Mouse (Mus musculus): Measurements from ENCODE around the gene Fbxl17. TPM values are rescaled to one million over a fixed set of nuclear protein-coding genes. Genes with fewer than 3 reads are reported as not detected.

Fbxl17 gene
- total RNA-seq (2021), result 10 to 100 TPM; 26.4 to 28.6 TPM
- polyA plus RNA-seq (2012; rRNA removed), result 19.2 and 23.7 TPM in 2 replicates
- long read RNA-seq, full-length matches to known transcripts, result 53 of 57 reads
- long read RNA-seq, partial matches to known transcripts, result 1 of 57 reads
- long read RNA-seq, other reads (novel, unspliced or antisense), result 3 of 57 reads

GRCm38 (mm10) chr17:63499636-63500155, at the start of gene Fbxl17:
Fbxl17 (minus strand) TSS chr17:63500017.
- DNase-seq, result peak; percentile 85

- DNase-seq, result no peak
Measured at GRCm38 (mm10) chr17:63547465-63547864, 47.6 kb upstream of the Fbxl17 start.

GRCm38 (mm10) chr17:63534576-63535265, 34.9 kb upstream of the Fbxl17 start:
- DNase-seq, result no peak

DNA sequence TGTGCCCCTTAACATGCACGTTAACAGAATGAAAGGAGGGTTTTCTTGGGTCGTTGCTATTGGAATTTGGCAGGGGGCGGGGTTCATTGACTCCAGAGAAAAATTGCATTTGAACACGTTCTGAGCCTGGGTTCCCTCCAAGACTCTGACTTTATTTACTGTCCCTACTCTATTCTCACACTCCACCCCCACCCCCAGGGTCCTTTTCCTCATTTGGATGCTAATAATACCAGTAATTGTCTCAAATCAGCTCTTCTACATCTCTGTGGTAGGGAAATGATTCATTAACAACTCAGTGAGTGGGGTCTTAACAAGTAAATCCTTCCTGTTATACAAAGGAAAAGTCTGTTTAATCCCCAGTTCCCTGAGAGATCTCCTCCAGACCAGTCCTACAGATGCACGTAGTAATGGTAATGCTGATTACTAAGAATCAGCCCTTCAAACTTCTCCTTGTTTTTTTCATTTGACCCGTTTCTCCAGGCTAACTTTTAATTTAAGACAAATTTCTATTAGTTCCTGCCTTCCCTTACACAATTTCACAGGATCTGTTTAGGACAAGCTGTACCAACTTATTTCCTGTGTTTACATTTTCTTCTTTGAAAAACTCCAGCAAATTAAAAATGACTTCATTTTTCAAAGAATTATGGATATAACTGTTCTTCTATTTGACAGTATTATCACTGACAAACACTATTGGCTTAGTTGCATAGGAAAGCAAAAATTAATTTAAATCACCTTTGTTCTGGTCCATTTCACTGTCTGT, 33.4 kb upstream of the Fbxl17 start:
- no peak for DNase-seq

GRCm38 (mm10) chr17:63529476-63529875, 29.7 kb upstream of the Fbxl17 start:
- no peak for DNase-seq

- DNase-seq, result no peak
Measured at GRCm38 (mm10) chr17:63520691-63521090, 20.9 kb upstream of the Fbxl17 start.

DNA sequence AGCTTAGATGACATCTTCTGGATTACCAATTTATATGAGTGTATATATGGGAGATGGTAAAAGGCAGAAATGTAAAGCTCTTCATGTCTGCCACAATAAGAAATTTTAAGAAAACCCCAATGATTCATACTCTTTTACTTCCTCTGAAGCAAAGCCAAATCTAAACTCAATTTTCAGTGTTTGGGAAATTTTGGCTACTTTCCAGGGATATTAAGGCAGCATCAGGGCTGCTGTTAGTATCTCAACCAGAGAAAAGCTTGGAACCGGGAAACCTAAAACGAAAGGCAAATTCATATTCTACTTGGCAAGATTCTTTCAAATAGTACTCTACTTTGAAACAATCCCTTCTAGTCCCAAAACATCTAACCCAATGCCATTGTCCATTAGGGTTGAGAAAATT, 10.6 kb upstream of the Fbxl17 start:
- no peak for DNase-seq

DNA sequence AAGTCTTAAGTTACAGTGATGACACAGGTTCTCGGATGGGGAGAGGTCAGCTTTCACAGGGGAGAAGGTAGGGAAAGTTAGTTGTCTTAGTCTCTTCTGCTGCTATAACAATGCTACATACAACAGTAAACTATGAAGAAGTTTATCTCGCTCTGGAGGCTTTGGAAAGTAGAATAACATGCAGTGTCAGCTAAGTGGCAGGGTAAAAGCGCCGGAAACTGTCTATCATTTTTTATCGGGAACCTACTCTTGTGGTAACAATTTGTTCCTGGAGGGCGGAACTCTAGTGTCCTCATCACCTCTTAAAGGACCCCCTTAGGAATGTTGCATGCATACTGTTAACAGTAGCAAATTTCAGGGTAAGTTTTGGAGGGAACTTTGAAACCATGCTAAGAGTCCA, 1.3 kb upstream of the Fbxl17 start:
- no peak for DNase-seq

DNA sequence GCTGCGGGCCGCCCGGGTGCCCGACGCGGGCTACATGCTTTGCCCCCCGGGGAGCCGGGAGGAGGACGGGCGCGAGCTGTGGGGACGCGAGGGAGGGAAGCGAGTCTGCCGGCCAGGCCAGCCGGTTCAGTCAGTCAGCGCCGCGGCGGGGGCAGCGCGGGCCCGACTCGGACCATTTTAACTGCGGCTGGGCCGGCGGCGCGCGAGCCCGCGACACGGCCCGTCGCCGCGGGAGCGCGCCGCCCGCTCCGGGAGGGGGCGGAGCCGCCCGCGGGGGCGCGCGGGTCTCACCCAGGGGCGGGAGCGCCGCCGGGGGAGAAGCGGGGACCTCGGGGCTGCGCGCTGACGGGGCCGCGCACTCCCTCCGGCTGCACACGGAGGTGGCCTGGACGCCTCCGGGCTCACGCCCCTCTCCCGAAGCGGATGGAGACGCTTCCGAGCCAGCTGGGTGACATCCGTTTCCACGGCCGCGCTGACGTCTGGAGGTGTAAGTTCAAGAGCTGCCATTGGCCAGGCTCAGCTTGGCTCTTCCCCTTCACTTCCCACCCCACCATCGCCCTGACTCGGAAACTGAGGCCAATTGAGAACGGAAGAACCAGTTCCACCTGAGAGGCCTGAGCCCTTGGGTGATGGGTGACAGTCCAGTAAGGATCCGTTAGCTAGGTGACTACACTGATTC, 478 bp upstream of the Fbxl17 start:
- peak; percentile 91 for DNase-seq

DNA sequence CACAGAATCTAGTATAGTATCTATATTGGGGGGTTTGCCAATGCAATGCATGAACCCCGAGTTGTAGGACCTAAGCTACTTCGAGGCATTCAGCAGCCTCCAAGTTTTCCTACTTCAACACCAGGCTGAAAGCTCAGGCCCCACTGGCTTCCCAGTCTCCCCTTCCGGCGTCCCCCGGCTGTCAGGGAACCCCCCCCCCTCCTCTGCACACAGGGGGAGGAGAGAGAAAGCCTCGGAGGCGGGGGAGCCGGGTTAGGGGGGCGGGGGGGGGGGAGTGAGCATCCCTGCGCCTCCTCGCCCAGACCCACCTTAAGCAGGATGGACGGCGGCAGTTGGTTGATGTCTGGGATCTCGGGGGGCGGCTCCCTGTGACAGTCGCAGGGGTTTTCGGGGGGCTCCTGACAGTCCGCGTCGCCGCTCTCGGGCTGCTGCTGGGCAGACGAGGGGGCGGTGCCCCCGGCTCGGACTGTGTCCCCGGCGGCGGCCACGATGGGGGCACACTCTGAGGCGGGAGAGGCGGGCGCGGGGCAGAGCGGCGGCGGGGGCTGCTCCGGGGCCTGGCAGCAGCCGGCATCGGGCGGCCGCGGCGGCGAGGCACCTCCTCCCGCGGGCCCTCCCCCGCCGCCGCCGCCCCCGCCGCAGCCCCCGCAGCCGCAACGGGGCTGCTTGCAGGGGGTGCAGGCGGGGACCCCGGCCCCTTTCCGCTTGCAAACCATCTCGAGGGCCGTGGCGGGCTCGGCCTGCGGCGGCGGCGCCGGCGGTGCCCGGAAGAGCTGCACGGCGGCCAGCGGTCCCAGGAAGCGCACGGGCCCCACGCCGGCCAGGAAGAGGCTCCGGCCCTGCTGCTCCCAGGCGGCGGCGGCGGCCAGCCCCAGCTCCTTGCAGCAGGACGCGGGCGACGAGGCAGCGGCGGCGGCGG, 841 bp downstream of the Fbxl17 start:
- DNase-seq, result peak; percentile 70

DNA sequence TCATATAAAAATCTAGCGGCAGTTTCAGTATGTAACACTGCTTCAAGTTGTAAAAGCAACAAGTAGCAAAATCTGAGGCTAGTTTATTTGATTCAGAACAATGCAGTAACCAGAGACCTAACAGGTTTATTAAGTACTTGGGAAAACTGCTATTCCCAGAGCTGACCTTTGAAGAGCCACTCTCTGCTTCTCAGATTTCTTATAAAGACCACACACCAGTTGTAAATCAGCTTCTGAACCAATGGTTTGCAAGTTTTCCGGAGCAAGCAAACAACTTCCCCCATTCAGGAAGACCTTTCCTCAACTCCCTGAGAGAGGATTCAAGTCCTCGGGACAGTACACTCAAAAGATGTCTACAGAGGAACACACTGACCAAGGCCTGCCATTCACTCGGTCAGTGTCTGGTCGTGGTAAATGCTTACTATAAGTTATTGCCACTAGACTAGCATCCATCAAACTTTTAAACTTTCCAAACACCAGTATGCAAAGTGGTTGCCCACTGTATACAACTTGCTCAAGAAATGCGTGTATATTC, 1.6 kb downstream of the Fbxl17 start:
- no peak for DNase-seq

GRCm38 (mm10) chr17:63497206-63497731, 2.5 kb downstream of the Fbxl17 start:
- DNase-seq, result no peak

GRCm38 (mm10) chr17:63496153-63496552, 3.7 kb downstream of the Fbxl17 start:
- no peak for DNase-seq

GRCm38 (mm10) chr17:63493876-63494580, 5.8 kb downstream of the Fbxl17 start:
- DNase-seq, result no peak

GRCm38 (mm10) chr17:63493274-63493673, 6.5 kb downstream of the Fbxl17 start:
- peak; percentile 47 for DNase-seq

- peak; percentile 10 for DNase-seq
Measured at GRCm38 (mm10) chr17:63492665-63493273, 7.0 kb downstream of the Fbxl17 start.

GRCm38 (mm10) chr17:63489525-63489924, 10.3 kb downstream of the Fbxl17 start:
- DNase-seq, result no peak

GRCm38 (mm10) chr17:63467866-63468265, 32.0 kb downstream of the Fbxl17 start:
- peak; percentile 68 for DNase-seq

- no peak for DNase-seq
Measured at GRCm38 (mm10) chr17:63465239-63465638, 34.6 kb downstream of the Fbxl17 start.

- DNase-seq, result no peak
Measured at GRCm38 (mm10) chr17:63462512-63462911, 37.3 kb downstream of the Fbxl17 start.

Data from adrenal gland, adult 2 months (tissue).